Mouse (Mus musculus): ENCODE results near the gene Clrn3. TPM values are rescaled to one million over a fixed set of nuclear protein-coding genes. Genes with fewer than 3 reads are reported as not detected.

The Clrn3 gene
- polyA plus RNA-seq, 1 experiment from 2014 or later, result not detected

MicroRNAs within 50 kb of the gene (microRNA counts, 519-probe panel; counts per million panel counts)
- 1,467 counts per million, percentile 15 among the panel's probes with 10 or more counts for microRNA mmu-miR-1962

Small RNAs within 50 kb of the gene (microRNA-seq; reads per million reads assigned to microRNA genes)
- not detected for gene Mir1962

Other genes starting within 250 kb of the Clrn3 start
- gene Foxi2, start 118.3 kb downstream of the Clrn3 start, polyA plus RNA-seq (2015; fragmentation: Nextera tagmentation; extraction: Ambion mirVana), result not detected in 2 replicates
- 4.5 and 4.9 TPM in 2 replicates for gene Ptpre, start 8.8 kb upstream of the Clrn3 start, polyA plus RNA-seq (2015; fragmentation: Nextera tagmentation; extraction: Ambion mirVana)
- 30.4 and 35.2 TPM in 2 replicates for gene Mki67, start 187.7 kb upstream of the Clrn3 start, polyA plus RNA-seq (2015; fragmentation: Nextera tagmentation; extraction: Ambion mirVana)

All from limb, embryonic 15.5 days (tissue).